Mouse (Mus musculus) erythroblast, embryonic 14.5 days (primary cell): Measurements from ENCODE around the gene Ccl7.

Source experiments
- GATA1 ChIP-seq: IDR thresholded peaks from 2 replicates; pipeline ENCODE4 v1.6.1; 2012; ENCODE audit warnings: low read length, inconsistent platforms, mixed read lengths
- TAL1 ChIP-seq: IDR thresholded peaks from 3 replicates; pipeline ENCODE4 v1.6.1; 2012; ENCODE audit warnings: low read length, inconsistent platforms, mixed read lengths

- TF ChIP-seq GATA1 (no peak), TAL1 (no peak)
These were observed 2.4 kb downstream of the Ccl7 start for GRCm38 (mm10) chr11:82047746-82048415.
